Mouse (Mus musculus): ENCODE measurements around the gene Kmt2d.
"Not testable (repeated sequence)": the region's sequence is repeated elsewhere in the genome, so short reads cannot be mapped to it uniquely, and the experiment has no call there.

DNA sequence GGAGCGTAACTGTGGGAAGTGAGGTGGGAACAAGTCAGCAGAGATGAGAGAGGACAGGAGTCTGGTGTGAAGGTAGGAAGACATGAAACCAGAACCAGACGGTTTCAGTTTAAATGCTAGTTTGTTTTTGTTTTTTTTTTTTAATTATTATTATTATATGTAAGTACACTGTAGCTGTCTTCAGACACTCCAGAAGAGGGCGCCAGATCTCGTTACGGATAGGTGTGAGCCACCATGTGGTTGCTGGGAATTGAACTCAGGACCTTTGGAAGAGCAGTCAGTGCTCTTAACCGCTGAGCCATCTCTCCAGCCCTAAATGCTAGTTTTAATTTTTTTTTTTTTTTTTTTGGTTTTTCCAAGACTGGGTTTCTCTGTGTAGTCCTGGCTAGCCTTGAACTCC, 60.8 kb downstream of the Kmt2d start:
- TF ChIP-seq ZC3H11A (IDR thresholded peaks at IDR 0.05; ENCODE audit: low read depth, low read length); POLR2A (IDR thresholded peaks at IDR 0.05; ENCODE audit: low read depth, low read length); MAFK (IDR thresholded peaks at IDR 0.05; ENCODE audit: insufficient replicate concordance, low read length); PAX5 (IDR thresholded peaks at IDR 0.05; ENCODE audit: low read length); GABPA (IDR thresholded peaks at IDR 0.05; ENCODE audit: insufficient replicate concordance, low read depth, low read length); MYC (IDR thresholded peaks at IDR 0.05; ENCODE audit: low read depth, low read length); E2F4 (IDR thresholded peaks at IDR 0.05; ENCODE audit: insufficient replicate concordance, low read depth, low read length): not testable (repeated sequence)
- peak in 1 of 2 experiments; percentile 23; a peak in 1 of 4 replicates for TF ChIP-seq CTCF (conservative IDR thresholded peaks at IDR 0.05 in 1 of 2, IDR thresholded peaks at IDR 0.05 in 1 of 2; ENCODE audit: low read depth in 2 of 2, low read length in 2 of 2)
